Mouse (Mus musculus) stomach, embryonic 15.5 days (tissue): ENCODE measurements around the gene Csnk1g2. TPM values are rescaled to one million over a fixed set of nuclear protein-coding genes. Genes with fewer than 3 reads are reported as not detected.

Experiments used
- ATAC-seq: fragments of 200-750 bp; cut with Nextera tagmentation; 2 replicates; pipeline ENCODE4 v1.8.0; 2017; ENCODE audit warnings: low read depth, moderate number of reproducible peaks, moderate TSS enrichment; ENCODE audit not compliant: insufficient read depth, low FRiP score
- H3K27ac ChIP-seq: fragments of 300-500 bp; sonication (generic); 2 replicates; pipeline ENCODE4 v1.5.1; 2015; ENCODE audit warnings: mild to moderate bottlenecking, inconsistent platforms
- H3K27me3 ChIP-seq: fragments of 300-500 bp; sonication (generic); replicated peaks from 2 replicates; pipeline ENCODE4 v1.6.1; 2015; ENCODE audit warnings: inconsistent platforms
- H3K36me3 ChIP-seq: fragments of 300-500 bp; sonication (generic); 2 replicates; pipeline ENCODE4 v1.6.1; 2015; ENCODE audit warnings: inconsistent platforms
- H3K4me1 ChIP-seq: fragments of 300-500 bp; sonication (generic); 2 replicates; pipeline ENCODE4 v1.6.1; 2015; ENCODE audit warnings: inconsistent platforms
- H3K4me2 ChIP-seq: fragments of 300-500 bp; sonication (generic); 2 replicates; pipeline ENCODE4 v1.6.1; 2015; ENCODE audit warnings: mild to moderate bottlenecking, inconsistent platforms
- H3K4me3 ChIP-seq: fragments of 300-500 bp; sonication (generic); replicated peaks from 2 replicates; pipeline ENCODE4 v1.5.1; 2015; ENCODE audit warnings: inconsistent platforms
- H3K9ac ChIP-seq: fragments of 300-500 bp; sonication (generic); 2 replicates; pipeline ENCODE4 v1.6.1; 2015; ENCODE audit warnings: inconsistent platforms
- H3K9me3 ChIP-seq: fragments of 300-500 bp; sonication (generic); 2 replicates; pipeline ENCODE4 v1.6.1; 2016; ENCODE audit warnings: inconsistent platforms
- WGBS: fragments of 180-500 bp; shearing (Covaris S2); methylation state at CpG from one replicate; pipeline ENCODE4 v1.1.7; 2015; 5-methylcytosine and 5-hydroxymethylcytosine counted together
- polyA plus RNA-seq: library from polyadenylated mRNA; unstranded; fragments of >200 nt; fragmentation: Nextera tagmentation; extraction: Ambion mirVana; gene quantifications from 2 replicates; pipeline ENCODE4 v1.2.1, GENCODE M21; 2015

Csnk1g2 gene
- polyA plus RNA-seq, 1 experiment from 2014 or later = 134 TPM

DNA sequence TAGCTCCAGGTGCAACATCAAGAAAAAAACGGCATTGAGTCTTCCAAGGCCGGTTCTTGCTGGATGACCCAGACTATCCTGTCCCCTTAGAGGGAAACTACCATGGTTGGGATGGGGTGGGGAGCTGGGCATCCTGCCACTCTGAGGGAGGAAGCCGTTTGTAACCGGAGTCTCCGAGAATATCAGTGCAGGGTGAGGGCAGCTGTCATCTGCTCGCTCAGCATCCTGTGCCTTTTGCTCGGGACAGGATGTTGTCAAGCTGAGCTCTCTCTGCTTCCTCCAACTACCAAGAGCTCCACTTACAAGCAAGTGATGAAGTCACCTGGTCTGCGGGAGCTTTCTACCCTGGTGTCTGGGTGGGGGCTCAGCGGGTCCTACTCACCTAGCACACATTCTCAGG is 4.5 kb upstream of the Csnk1g2 start:
- no peaks in the 10 kb centered on the region for H3K9me3 ChIP-seq
- H3K4me1 ChIP-seq = peaks cover 5% of the 10 kb centered on the region
- no peak overlapping the region for H3K27ac ChIP-seq
- no peak overlapping the region for H3K9ac ChIP-seq
- ATAC-seq = no peak
- 68% methylated on average over 9 of the region's 9 CpGs for WGBS
- H3K4me3 ChIP-seq = no peak overlapping the region
- H3K27me3 ChIP-seq = no peaks in the 10 kb centered on the region
- H3K4me2 ChIP-seq = no peak overlapping the region
- H3K36me3 ChIP-seq = peaks cover 17% of the 10 kb centered on the region

DNA sequence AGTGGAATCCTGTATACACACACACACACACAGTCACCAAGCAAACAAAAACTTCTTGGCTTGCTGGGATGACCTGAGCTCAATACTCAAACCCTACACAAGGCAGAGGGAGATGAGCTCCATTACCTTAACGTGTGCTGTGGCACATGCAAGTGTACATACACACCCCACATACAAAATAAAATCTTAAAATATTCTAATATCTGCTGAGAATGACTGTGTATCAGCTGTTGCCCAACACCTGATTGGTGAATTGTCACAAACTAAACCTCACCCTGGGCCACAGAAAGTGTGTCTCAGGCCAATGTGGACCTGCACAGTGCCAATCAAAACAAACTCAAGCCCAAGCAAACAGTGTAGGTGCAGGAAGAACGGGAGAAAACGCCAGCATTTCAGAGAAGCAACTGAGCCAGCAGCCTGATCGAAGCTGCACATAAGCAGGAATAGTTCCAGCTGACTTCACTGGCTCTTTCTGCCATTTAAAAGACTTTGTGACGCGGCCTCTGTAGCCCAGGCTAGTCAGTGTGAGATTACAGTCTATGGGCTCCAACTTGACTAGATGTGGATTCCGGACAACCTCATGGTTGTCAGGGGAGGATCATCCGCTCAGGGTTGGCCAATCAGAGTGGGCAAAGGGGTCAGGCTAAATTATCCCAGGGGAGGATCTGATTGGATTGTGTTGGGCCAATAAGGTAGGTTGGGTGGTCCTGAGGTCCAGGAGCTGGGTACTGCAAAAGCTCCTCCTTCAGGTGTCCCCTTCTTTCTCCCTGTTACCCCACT is 3.0 kb upstream of the Csnk1g2 start:
- 38% methylated on average over 8 of the region's 8 CpGs for WGBS
- H3K27me3 ChIP-seq = no peaks in the 10 kb centered on the region
- H3K4me3 ChIP-seq = no peak overlapping the region
- no peak overlapping the region for H3K9ac ChIP-seq
- H3K27ac ChIP-seq = no peak overlapping the region
- H3K4me2 ChIP-seq = no peak overlapping the region
- no peak for ATAC-seq
- no peaks in the 10 kb centered on the region for H3K9me3 ChIP-seq
- peaks cover 13% of the 10 kb centered on the region for H3K36me3 ChIP-seq
- H3K4me1 ChIP-seq = peaks cover 17% of the 10 kb centered on the region

DNA sequence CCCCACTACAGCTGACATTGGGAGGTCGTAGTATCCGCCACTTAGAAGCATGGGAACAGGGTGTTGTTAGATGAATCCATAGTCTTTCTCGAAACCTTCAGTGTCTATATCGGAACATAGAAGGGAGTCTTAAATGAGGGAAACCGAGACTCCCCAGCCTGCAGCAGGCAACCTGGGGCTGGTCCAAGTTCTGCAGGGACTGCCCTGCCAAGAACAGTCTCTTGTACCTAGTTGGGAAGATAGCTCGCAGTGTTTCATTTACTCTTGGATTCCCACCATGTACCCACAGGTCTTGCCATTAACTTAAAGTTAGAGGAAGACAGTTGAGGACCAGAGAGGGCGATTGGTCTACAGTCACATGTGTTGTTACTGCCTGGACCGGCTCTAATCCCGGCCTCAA is 2.3 kb upstream of the Csnk1g2 start:
- Histone ChIP-seq H3K4me1 (peaks cover 22% of the 10 kb centered on the region), H3K4me3 (no peak overlapping the region), H3K36me3 (peaks cover 6% of the 10 kb centered on the region), H3K9me3 (no peaks in the 10 kb centered on the region), H3K4me2 (no peak overlapping the region), H3K27ac (no peak overlapping the region), H3K9ac (no peak overlapping the region), H3K27me3 (no peaks in the 10 kb centered on the region)
- WGBS = 81% methylated on average over 9 of the region's 9 CpGs
- no peak for ATAC-seq

DNA sequence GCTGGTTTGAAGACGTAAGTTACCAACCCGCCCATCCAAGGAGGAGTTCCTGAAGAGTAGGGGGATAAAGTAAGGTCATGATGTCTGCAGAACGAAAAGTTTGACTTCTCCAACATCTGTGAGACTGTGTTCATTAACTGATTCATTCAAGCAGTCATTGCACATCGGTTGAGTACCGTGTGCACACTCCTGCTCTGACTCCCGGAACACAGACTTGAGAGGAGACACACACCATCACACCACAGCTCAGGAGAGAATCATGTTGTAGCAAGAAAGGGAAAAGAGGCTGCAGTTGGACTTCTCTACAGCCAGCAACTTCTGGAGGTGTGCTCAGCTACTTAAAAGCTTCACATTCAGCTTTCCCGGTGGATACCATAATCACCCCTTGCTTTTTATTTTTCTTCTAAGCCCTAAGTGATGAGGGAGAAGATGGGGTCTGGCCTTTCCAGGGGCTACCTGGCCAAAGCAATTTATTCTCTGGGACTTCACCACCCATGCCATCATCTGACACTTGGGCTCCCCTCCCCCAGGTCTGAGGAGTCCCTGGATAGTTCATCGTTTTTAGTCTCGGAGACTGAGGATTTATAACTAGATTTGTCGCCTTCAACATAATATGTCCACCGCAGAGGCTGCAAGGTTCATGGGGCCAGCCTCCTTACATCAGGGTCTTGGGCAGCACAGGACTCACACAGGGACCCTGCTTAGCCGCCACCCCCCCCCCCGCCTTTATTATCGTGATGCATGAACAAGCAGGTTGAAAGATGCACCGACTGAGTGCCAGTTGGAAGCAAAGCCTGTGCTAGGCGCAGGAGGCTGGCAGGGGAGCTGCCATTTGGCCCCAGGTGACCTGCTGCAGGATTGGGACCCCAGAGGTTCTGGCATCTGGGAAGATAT is 1.6 kb upstream of the Csnk1g2 start:
- WGBS = 53% methylated on average over 16 of the region's 16 CpGs
- no peaks in the 10 kb centered on the region for H3K27me3 ChIP-seq
- no peak for ATAC-seq
- peak overlapping the region; percentile 74 for H3K4me2 ChIP-seq
- peaks cover 25% of the 10 kb centered on the region for H3K4me1 ChIP-seq
- H3K9ac ChIP-seq = peak overlapping the region; percentile 40; the same call in 1 of the 2 replicates
- no peaks in the 10 kb centered on the region for H3K9me3 ChIP-seq
- peak overlapping the region; percentile 98 for H3K27ac ChIP-seq
- H3K4me3 ChIP-seq = peak overlapping the region; percentile 92
- H3K36me3 ChIP-seq = peaks cover under 1% of the 10 kb centered on the region; the same call in 1 of the 2 replicates

DNA sequence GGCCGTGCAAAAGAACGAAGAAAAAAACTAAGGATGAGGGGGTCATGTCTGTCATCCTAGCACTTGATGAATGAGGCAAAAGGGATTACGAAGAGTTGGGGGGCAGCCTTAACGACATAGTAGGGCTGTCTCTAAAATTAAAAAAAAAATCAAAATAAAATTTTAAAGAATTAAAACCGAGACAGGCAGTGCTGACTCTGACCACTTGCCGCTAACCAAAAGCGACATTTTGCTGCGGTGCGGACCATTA is 1.0 kb upstream of the Csnk1g2 start:
- Histone ChIP-seq H3K9me3 (no peaks in the 10 kb centered on the region), H3K27me3 (no peaks in the 10 kb centered on the region), H3K4me2 (peak overlapping the region; percentile 74), H3K9ac (peak overlapping the region; percentile 40; the same call in 1 of the 2 replicates), H3K27ac (peak overlapping the region; percentile 98), H3K4me1 (peaks cover 25% of the 10 kb centered on the region), H3K4me3 (peak overlapping the region; percentile 92), H3K36me3 (no peaks in the 10 kb centered on the region; the same call in 1 of the 2 replicates)
- 1% methylated on average over 9 of the region's 9 CpGs for WGBS
- ATAC-seq = no peak

DNA sequence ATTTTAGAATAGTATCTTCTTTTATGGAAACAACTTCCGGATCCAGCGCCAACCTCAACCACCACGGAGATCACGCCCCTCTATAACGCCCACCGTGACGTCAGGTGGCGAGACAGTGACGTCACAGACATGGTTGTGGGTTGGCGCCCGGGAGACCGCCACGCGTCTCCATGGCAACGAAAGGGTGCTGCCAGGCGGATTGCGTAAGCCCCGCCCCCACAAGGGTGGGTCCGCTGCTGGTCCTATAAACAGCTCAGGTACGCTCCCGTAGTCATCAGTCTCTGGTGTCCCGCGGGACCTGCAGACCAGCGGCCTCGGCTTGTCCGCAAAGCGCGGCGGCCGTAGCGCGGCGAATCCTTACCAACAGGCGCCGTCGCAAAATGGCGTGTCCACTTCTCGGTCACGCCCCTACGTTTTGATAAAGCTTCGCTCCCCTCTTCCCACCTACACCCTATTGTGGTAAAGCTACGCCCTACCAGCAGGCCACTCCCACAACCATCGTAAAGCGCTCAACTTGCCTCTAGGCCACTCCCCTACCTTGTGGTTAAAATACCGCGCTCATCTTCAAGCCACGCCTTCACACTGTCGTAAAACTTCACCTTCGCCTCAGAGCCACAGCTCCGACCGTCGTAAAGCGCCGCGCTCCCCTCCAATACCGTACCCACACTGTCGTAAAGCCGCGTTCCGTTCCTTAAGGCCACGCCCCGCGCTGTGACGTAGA is 538 bp upstream of the Csnk1g2 start:
- WGBS = under 1% methylated on average over 64 of the region's 64 CpGs
- H3K4me3 ChIP-seq = peak overlapping the region; percentile 92
- peak overlapping the region; percentile 98 for H3K27ac ChIP-seq
- H3K36me3 ChIP-seq = no peaks in the 10 kb centered on the region; the same call in 1 of the 2 replicates
- peak; percentile 96 for ATAC-seq
- H3K4me2 ChIP-seq = peak overlapping the region; percentile 74
- no peaks in the 10 kb centered on the region for H3K9me3 ChIP-seq
- H3K27me3 ChIP-seq = no peaks in the 10 kb centered on the region
- H3K9ac ChIP-seq = peak overlapping the region; percentile 7; the same call in 1 of the 2 replicates
- peaks cover 26% of the 10 kb centered on the region for H3K4me1 ChIP-seq

DNA sequence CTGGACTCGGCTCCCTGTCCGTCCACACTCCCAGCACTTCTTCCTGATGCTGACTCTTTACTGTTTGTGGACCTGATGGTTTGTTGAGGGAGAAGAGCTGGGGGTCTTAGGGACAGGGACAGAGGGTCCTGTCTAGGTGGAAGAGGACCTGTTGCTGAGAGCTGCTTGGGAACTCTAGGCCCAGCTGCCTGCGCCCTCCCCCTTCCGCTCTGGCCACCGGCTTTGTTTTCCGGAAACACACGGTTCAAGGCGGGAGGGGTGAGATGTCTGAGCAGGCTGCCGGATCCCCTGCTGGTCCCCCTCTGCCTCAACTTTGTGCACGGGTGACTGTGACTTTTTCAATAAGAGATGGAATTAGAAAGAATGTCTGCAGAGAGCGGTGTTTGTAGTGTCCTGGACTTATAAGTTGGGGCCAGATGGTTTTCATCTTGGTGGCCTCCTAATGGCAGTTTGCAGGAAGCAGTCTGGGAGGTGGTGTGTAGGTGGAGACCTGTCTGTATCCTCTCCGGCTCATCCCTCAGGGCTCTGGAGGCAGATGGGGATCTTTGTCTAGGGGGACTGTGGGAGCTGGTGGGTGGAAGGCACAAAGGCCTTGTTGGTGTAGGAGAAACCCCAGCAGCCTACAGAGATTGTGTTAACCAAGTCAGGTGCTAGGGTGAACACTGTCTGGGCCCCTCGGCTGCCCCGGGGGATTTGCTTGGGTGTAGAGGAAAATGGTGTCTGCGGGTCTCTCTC is 986 bp downstream of the Csnk1g2 start:
- H3K4me3 ChIP-seq = peak overlapping the region; percentile 92
- peak overlapping the region; percentile 94 for H3K9ac ChIP-seq
- H3K4me2 ChIP-seq = peak overlapping the region; percentile 78
- H3K9me3 ChIP-seq = no peaks in the 10 kb centered on the region
- H3K27ac ChIP-seq = peak overlapping the region; percentile 89
- H3K4me1 ChIP-seq = peaks cover 39% of the 10 kb centered on the region
- no peaks in the 10 kb centered on the region; the same call in 1 of the 2 replicates for H3K36me3 ChIP-seq
- no peak for ATAC-seq
- WGBS = 10% methylated on average over 15 of the region's 15 CpGs
- H3K27me3 ChIP-seq = no peaks in the 10 kb centered on the region

DNA sequence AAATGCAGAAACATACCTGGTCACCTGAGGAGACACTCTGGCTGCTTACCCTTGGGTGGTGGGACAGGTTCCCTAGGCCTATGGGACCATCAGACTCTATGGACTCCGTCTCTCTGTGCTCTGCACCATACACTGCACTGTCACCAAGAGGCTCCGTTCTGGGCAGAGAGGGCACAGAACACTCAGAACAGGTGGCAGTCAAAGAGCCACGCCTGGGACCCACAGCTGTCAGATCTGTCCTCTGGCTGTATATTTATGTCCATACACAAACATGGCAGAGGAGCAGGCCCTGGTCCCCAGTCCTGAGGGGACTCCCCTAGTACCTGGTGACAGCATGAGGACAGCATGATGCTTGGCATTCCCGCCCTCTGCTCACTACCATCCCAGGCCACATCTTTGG is 3.1 kb downstream of the Csnk1g2 start:
- Histone ChIP-seq H3K4me1 (peaks cover 39% of the 10 kb centered on the region), H3K9ac (no peak overlapping the region), H3K27ac (no peak overlapping the region), H3K36me3 (no peaks in the 10 kb centered on the region; the same call in 1 of the 2 replicates), H3K27me3 (no peaks in the 10 kb centered on the region), H3K4me3 (no peak overlapping the region), H3K4me2 (no peak overlapping the region), H3K9me3 (no peaks in the 10 kb centered on the region)
- WGBS = 86% methylated on average over 4 of the region's 4 CpGs
- ATAC-seq = no peak

DNA sequence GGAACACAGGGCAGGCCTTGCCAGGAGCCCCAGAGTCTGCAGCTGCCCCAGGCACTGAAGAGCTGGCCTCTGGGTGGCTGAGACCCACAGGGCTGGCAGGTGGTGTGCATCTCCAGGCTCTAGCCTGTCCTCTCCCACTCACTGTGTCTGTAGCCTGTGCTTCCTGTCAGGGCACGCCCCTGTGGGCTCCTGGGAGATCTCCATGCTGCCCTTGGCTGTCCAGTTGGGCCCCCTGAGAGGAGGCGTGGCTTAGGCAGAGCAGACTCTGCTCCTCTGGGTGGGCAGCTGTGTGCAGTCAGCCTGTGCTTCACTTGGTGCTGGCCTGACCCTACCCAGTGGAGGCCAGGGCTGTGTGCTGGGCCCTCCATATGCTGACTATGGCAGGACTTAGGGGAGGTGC is 5.0 kb downstream of the Csnk1g2 start:
- 0 out of 2 replicates have a peak, but pooled peaks have one; percentile 14 for ATAC-seq
- Histone ChIP-seq H3K27ac (peak overlapping the region; percentile 33; the same call in 1 of the 2 replicates), H3K27me3 (no peaks in the 10 kb centered on the region), H3K9ac (no peak overlapping the region), H3K9me3 (no peaks in the 10 kb centered on the region), H3K36me3 (no peaks in the 10 kb centered on the region; the same call in 1 of the 2 replicates), H3K4me3 (0 out of 2 replicates have a peak overlapping the region, but pooled peaks have one; percentile 0), H3K4me2 (no peak overlapping the region), H3K4me1 (peaks cover 34% of the 10 kb centered on the region)
- 26% methylated on average over 2 of the region's 2 CpGs for WGBS

DNA sequence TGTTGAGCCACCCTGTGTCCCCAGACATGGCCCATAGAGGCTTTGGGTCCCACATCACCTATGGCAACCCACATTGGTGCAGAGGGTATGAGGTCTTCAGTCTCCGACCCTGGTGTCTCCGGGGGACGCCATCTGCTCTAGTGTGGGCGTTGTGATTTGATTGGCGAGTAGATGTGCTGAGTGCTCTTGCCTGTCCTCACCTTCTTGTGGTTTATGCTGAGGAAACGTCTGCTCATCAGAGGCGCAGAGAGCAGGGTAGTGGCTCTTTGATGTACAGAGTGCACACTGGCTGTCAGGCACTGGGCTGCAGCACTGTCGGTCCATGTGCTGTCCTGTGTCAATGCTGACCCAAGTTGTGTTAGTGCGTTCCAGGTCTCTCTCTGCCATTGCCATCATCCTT is 6.3 kb downstream of the Csnk1g2 start:
- Histone ChIP-seq H3K9me3 (no peaks in the 10 kb centered on the region), H3K27me3 (no peaks in the 10 kb centered on the region), H3K4me3 (no peak overlapping the region), H3K4me1 (peaks cover 29% of the 10 kb centered on the region), H3K4me2 (no peak overlapping the region), H3K27ac (no peak overlapping the region), H3K36me3 (peaks cover 3% of the 10 kb centered on the region; the same call in 1 of the 2 replicates), H3K9ac (no peak overlapping the region)
- 84% methylated on average over 9 of the region's 9 CpGs for WGBS
- ATAC-seq = no peak

DNA sequence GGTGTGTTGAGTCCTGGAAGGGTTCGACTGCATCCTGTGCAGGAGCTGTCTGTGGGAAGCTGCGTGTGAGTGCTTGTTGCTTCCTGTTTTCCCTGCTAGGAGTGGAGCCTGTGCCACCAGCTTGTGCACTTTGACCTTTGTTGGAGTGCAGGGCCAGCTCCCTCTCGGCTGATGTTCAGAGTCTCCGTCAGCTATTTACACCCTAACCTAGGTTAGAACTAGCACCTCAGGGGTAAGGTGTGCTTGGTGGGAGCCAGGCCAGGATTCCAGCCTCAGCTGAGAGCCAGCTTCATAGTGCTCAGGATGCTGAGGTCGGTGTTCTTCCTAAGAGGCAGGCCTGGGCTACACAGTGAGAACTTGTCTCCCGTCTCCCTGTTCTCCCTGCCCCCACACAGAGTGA is 12.7 kb downstream of the Csnk1g2 start:
- H3K9ac ChIP-seq = no peak overlapping the region
- WGBS = 76% methylated on average over 6 of the region's 6 CpGs
- H3K4me2 ChIP-seq = no peak overlapping the region
- H3K27me3 ChIP-seq = no peaks in the 10 kb centered on the region
- H3K4me1 ChIP-seq = no peaks in the 10 kb centered on the region
- peaks cover 53% of the 10 kb centered on the region for H3K36me3 ChIP-seq
- no peak overlapping the region for H3K4me3 ChIP-seq
- no peak overlapping the region for H3K27ac ChIP-seq
- H3K9me3 ChIP-seq = no peaks in the 10 kb centered on the region
- ATAC-seq = no peak
